Mouse (Mus musculus): ENCODE measurements around the gene Dbx2. TPM values are rescaled to one million over a fixed set of nuclear protein-coding genes. Genes with fewer than 3 reads are reported as not detected.
A peak's percentile ranks its signal among the peaks of the same experiment; 100 is the strongest.

The Dbx2 gene
- polyA plus RNA-seq, 1 experiment from 2014 or later: 0.18 TPM

GRCm38 (mm10) chr15:95639829-95640134, 16.0 kb downstream of the Dbx2 start:
- Histone ChIP-seq H3K9ac (ENCODE audit: low read depth, low read length) (no peak overlapping the region), H3K9me3 (replicated peaks; ENCODE audit: low read length) (no peaks in the 10 kb centered on the region), H3K27ac (no peak overlapping the region), H3K36me3 (ENCODE audit: insufficient read depth, low read length) (no peaks in the 10 kb centered on the region), H3K4me2 (ENCODE audit: low read length) (peak overlapping the region; percentile 38), H3K4me1 (replicated peaks; ENCODE audit: insufficient read depth, low read length) (no peaks in the 10 kb centered on the region), H3K4me3 (replicated peaks; ENCODE audit: low read depth, low read length) (no peak overlapping the region), H3K27me3 (ENCODE audit: insufficient read depth, low read length) (no peaks in the 10 kb centered on the region)
- TF ChIP-seq CTCF (IDR thresholded peaks at IDR 0.05; ENCODE audit: low read depth): no peak
- no peak for DNase-seq (ENCODE audit: low spot score)
- no peak for ATAC-seq (replicated peaks; ENCODE audit: low FRiP score, low read depth)
- WGBS: 41% methylated on average over 9 of the region's 9 CpGs

- Histone ChIP-seq H3K9ac (ENCODE audit: low read depth, low read length) (no peak overlapping the region), H3K27me3 (ENCODE audit: insufficient read depth, low read length) (no peaks in the 10 kb centered on the region), H3K4me3 (replicated peaks; ENCODE audit: low read depth, low read length) (no peak overlapping the region), H3K9me3 (replicated peaks; ENCODE audit: low read length) (no peaks in the 10 kb centered on the region), H3K36me3 (ENCODE audit: insufficient read depth, low read length) (no peaks in the 10 kb centered on the region), H3K4me1 (replicated peaks; ENCODE audit: insufficient read depth, low read length) (no peaks in the 10 kb centered on the region), H3K4me2 (ENCODE audit: low read length) (peak overlapping the region; percentile 38), H3K27ac (no peak overlapping the region)
- no peak for TF ChIP-seq CTCF (IDR thresholded peaks at IDR 0.05; ENCODE audit: low read depth)
- ATAC-seq (replicated peaks; ENCODE audit: low FRiP score, low read depth): no peak
- 49% methylated on average over 20 of the region's 20 CpGs for WGBS
- no peak for DNase-seq (ENCODE audit: low spot score)
Measured at GRCm38 (mm10) chr15:95639115-95639828, 16.5 kb downstream of the Dbx2 start.

GRCm38 (mm10) chr15:95624396-95624795, 31.4 kb downstream of the Dbx2 start:
- no peak overlapping the region for H3K4me3 ChIP-seq (replicated peaks; ENCODE audit: low read depth, low read length)
- no peak overlapping the region for H3K27ac ChIP-seq
- ATAC-seq (replicated peaks; ENCODE audit: low FRiP score, low read depth) (no peak), DNase-seq (ENCODE audit: low spot score) (no peak)
- H3K36me3 ChIP-seq (ENCODE audit: insufficient read depth, low read length): no peaks in the 10 kb centered on the region
- WGBS: 85% methylated on average over 4 of the region's 4 CpGs
- H3K9ac ChIP-seq (ENCODE audit: low read depth, low read length): no peak overlapping the region
- H3K27me3 ChIP-seq (ENCODE audit: insufficient read depth, low read length): no peaks in the 10 kb centered on the region
- no peaks in the 10 kb centered on the region for H3K4me1 ChIP-seq (replicated peaks; ENCODE audit: insufficient read depth, low read length)
- no peak overlapping the region for H3K4me2 ChIP-seq (ENCODE audit: low read length)
- TF ChIP-seq CTCF (IDR thresholded peaks at IDR 0.05; ENCODE audit: low read depth): no peak
- no peaks in the 10 kb centered on the region for H3K9me3 ChIP-seq (replicated peaks; ENCODE audit: low read length)

- no peaks in the 10 kb centered on the region for H3K4me1 ChIP-seq (replicated peaks; ENCODE audit: insufficient read depth, low read length)
- no peaks in the 10 kb centered on the region for H3K9me3 ChIP-seq (replicated peaks; ENCODE audit: low read length)
- H3K4me3 ChIP-seq (replicated peaks; ENCODE audit: low read depth, low read length): no peak overlapping the region
- no peak overlapping the region for H3K9ac ChIP-seq (ENCODE audit: low read depth, low read length)
- ATAC-seq (replicated peaks; ENCODE audit: low FRiP score, low read depth): no peak
- WGBS: 25% methylated on average over 8 of the region's 8 CpGs
- no peak for TF ChIP-seq CTCF (IDR thresholded peaks at IDR 0.05; ENCODE audit: low read depth)
- H3K27me3 ChIP-seq (ENCODE audit: insufficient read depth, low read length): no peaks in the 10 kb centered on the region
- no peak overlapping the region for H3K4me2 ChIP-seq (ENCODE audit: low read length)
- no peak overlapping the region for H3K27ac ChIP-seq
- H3K36me3 ChIP-seq (ENCODE audit: insufficient read depth, low read length): no peaks in the 10 kb centered on the region
- DNase-seq (ENCODE audit: low spot score): no peak
Measured at GRCm38 (mm10) chr15:95622797-95623196, 33.0 kb downstream of the Dbx2 start.

- Histone ChIP-seq H3K36me3 (ENCODE audit: insufficient read depth, low read length) (no peaks in the 10 kb centered on the region), H3K4me2 (ENCODE audit: low read length) (no peak overlapping the region), H3K4me1 (replicated peaks; ENCODE audit: insufficient read depth, low read length) (no peaks in the 10 kb centered on the region), H3K9ac (ENCODE audit: low read depth, low read length) (no peak overlapping the region), H3K27ac (no peak overlapping the region), H3K4me3 (replicated peaks; ENCODE audit: low read depth, low read length) (no peak overlapping the region), H3K27me3 (ENCODE audit: insufficient read depth, low read length) (no peaks in the 10 kb centered on the region), H3K9me3 (replicated peaks; ENCODE audit: low read length) (no peaks in the 10 kb centered on the region)
- TF ChIP-seq CTCF (IDR thresholded peaks at IDR 0.05; ENCODE audit: low read depth): no peak
- 94% methylated on average over 1 of the region's 1 CpGs for WGBS
- ATAC-seq (replicated peaks; ENCODE audit: low FRiP score, low read depth) (no peak), DNase-seq (ENCODE audit: low spot score) (no peak)
Measured at GRCm38 (mm10) chr15:95612600-95612999, 43.2 kb downstream of the Dbx2 start.

- no peak overlapping the region for H3K4me3 ChIP-seq (replicated peaks; ENCODE audit: low read depth, low read length)
- no peak overlapping the region for H3K4me2 ChIP-seq (ENCODE audit: low read length)
- H3K36me3 ChIP-seq (ENCODE audit: insufficient read depth, low read length): no peaks in the 10 kb centered on the region
- no peak overlapping the region for H3K9ac ChIP-seq (ENCODE audit: low read depth, low read length)
- H3K9me3 ChIP-seq (replicated peaks; ENCODE audit: low read length): no peaks in the 10 kb centered on the region
- 57% methylated on average over 6 of the region's 6 CpGs for WGBS
- no peak for ATAC-seq (replicated peaks; ENCODE audit: low FRiP score, low read depth)
- no peak for DNase-seq (ENCODE audit: low spot score)
- no peaks in the 10 kb centered on the region for H3K4me1 ChIP-seq (replicated peaks; ENCODE audit: insufficient read depth, low read length)
- no peak for TF ChIP-seq CTCF (IDR thresholded peaks at IDR 0.05; ENCODE audit: low read depth)
- H3K27ac ChIP-seq: no peak overlapping the region
- no peaks in the 10 kb centered on the region for H3K27me3 ChIP-seq (ENCODE audit: insufficient read depth, low read length)
Measured at GRCm38 (mm10) chr15:95601179-95601578, 54.6 kb downstream of the Dbx2 start.

GRCm38 (mm10) chr15:95598630-95599029, 57.1 kb downstream of the Dbx2 start:
- Histone ChIP-seq H3K27ac (no peak overlapping the region), H3K9me3 (replicated peaks; ENCODE audit: low read length) (no peaks in the 10 kb centered on the region)
- WGBS: 78% methylated on average over 1 of the region's 1 CpGs

More at GRCm38 (mm10) chr15:95598630-95599029, 57.1 kb downstream of the Dbx2 start:
- Histone ChIP-seq H3K4me3 (replicated peaks; ENCODE audit: low read depth, low read length) (no peak overlapping the region), H3K36me3 (ENCODE audit: insufficient read depth, low read length) (no peaks in the 10 kb centered on the region), H3K4me1 (replicated peaks; ENCODE audit: insufficient read depth, low read length) (no peaks in the 10 kb centered on the region), H3K4me2 (ENCODE audit: low read length) (no peak overlapping the region), H3K27me3 (ENCODE audit: insufficient read depth, low read length) (no peaks in the 10 kb centered on the region), H3K9ac (ENCODE audit: low read depth, low read length) (no peak overlapping the region)
- peak; percentile 75 for TF ChIP-seq CTCF (IDR thresholded peaks at IDR 0.05; ENCODE audit: low read depth)
- DNase-seq (ENCODE audit: low spot score) (peak; percentile 50), ATAC-seq (replicated peaks; ENCODE audit: low FRiP score, low read depth) (no peak)
